Mouse (Mus musculus) G1E (cell line): Measurements from ENCODE around the gene Fam189a1.

Experiments used
- CTCF ChIP-seq: IDR thresholded peaks from 2 replicates; pipeline ENCODE4 v1.5.1; 2012; ENCODE audit warnings: low read depth, low read length, inconsistent platforms, mixed read lengths
- GATA1 ChIP-seq: IDR thresholded peaks from 2 replicates; pipeline ENCODE4 v1.6.1; 2012; ENCODE audit warnings: borderline replicate concordance, low read length, inconsistent platforms, mixed read lengths
- POLR2AphosphoS5 ChIP-seq: IDR thresholded peaks from 2 replicates; pipeline ENCODE4 v1.6.1; 2012; ENCODE audit warnings: low read depth, low read length, inconsistent platforms; ENCODE audit not compliant: insufficient replicate concordance
- TAL1 ChIP-seq: conservative IDR thresholded peaks from 2 replicates; pipeline ENCODE4 v1.6.1; 2012; ENCODE audit warnings: low read depth, low read length, inconsistent platforms, mixed read lengths

GRCm38 (mm10) chr7:64988015-64988414 lies 168.4 kb downstream of the Fam189a1 start:
- TF ChIP-seq POLR2AphosphoS5 (no peak), CTCF (no peak), GATA1 (no peak), TAL1 (no peak)
